Mouse (Mus musculus): ENCODE measurements around the gene Aldh3a1.

The Aldh3a1 gene

DNA sequence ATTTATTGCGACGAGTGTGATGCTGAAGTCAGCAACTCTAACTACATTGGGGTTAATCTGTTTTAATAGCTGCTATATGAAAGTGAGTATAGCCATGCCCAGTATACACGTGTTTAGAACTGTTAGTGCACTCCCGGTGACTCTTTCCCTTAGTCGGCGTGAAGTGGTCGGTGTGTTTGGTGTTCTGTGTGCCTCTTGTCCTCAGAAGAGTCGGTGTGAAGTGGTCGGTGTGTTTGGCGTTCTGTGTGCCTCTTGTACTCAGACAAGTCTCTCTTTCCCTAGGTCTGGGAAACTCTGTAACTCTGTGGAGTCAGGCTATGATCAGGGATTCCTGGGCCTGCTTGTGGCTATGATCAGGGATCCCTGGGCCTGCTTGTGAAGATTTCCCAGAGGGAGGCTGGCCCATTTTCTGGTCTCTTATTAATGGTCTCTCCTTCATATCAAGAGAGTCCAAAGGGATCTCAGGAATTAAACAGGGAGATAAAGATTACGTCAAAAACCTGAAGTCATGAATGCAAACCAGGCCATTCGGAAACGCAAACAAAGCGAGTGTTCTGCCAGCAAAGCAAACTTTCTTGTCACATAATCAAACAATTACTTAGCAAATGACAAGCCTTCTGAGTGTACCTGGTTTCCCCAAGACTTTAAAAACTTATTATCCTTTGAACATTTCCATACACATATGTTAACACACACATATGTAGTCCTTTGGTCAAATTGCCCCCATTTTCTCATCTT is 10.6 kb upstream of the Aldh3a1 start:
- DNase-seq (ENCODE audit: low read depth, low spot score) = no peak

DNA sequence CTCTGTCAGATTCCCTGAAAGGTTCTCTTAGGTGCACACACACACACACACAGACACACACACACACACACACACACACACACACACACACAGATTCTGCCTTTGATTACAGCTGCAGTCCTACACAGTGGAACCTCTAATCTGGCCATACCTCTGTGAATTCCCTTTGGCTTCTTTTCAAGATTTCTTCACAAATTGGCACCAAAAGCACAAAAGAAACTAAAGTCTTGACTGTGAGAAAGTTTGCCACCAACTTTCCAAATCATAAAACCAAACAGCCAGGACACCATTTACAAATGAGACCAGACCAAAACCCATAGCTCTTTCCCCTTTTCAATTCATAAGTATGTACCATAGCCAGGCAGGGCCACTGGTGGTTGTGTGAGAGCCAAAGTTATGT is 9.4 kb upstream of the Aldh3a1 start:
- no peak for DNase-seq (ENCODE audit: low read depth, low spot score)

DNA sequence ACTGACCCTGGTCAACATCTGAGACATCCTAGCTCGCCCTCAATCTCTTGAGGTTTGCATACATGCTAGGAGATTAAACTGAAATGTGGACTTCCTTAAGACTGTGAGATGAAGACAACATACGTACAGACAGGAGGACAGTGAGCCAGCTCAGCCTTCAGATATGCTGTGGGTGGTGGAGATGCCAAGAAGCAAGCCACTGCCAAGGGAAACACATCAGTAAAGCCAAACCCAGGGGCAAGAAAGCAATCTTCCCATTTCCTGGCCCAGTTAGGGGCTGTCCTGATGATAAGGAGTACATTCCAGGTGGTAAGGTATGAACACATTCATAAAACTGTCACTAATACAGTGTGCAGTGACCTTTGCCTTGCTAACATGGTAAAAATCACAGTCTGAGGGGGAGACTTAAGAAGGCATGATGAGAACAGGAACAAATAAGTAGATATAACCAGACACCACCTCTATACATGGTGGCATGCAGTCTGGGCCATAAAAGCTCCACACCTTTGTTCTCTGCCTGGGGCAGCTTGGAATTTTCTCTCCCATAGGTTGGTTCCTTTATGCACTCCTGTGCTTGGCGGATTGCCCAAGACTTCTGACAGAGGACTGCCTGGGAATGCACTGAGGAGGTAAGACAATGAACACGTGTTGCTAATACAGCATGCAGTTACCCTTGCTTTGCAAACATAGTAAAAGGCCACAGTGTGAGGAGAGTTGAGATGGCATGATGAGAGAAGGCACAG is 7.5 kb upstream of the Aldh3a1 start:
- no peak for DNase-seq (ENCODE audit: low read depth, low spot score)

DNA sequence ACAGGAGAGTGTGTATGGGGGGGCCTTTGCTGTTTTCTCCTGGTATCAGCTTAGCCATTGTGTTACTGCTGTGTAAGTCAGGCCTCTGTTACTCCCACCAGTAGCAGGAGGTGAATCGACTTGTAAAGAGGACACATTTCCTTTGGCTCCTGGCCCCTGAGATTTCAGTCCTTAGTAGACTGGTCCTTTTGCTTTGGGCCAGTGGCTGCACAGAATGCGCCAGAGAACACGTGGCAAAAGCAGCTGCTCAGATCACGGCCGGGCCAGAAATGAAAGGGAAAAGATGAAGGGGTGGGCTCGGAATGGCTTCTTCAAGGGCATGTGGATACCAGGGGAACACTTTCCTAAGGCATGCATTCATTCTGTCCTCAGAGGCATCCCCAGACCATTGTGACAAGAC is 5.2 kb upstream of the Aldh3a1 start:
- DNase-seq (ENCODE audit: low read depth, low spot score) = no peak

DNA sequence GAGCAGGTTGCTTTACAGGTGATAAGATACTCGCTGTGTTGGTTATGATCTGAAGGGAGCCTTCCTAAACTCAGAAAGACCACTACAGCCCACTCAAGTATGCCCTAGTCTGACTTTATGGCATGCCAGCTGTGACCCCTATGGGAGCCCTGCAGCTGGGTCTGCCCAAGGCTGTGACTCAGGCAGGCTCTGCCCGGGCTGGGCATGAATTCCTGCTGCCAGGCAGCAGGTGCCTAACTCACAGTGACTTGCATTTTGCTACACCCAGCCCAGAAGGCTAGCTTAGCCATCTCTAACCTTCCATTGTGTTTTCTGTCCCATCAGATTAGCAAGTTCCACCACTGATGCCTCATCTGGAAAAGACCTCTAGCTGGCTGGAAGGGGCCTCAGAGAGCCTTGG is 4.5 kb upstream of the Aldh3a1 start:
- no peak for DNase-seq (ENCODE audit: low read depth, low spot score)

DNA sequence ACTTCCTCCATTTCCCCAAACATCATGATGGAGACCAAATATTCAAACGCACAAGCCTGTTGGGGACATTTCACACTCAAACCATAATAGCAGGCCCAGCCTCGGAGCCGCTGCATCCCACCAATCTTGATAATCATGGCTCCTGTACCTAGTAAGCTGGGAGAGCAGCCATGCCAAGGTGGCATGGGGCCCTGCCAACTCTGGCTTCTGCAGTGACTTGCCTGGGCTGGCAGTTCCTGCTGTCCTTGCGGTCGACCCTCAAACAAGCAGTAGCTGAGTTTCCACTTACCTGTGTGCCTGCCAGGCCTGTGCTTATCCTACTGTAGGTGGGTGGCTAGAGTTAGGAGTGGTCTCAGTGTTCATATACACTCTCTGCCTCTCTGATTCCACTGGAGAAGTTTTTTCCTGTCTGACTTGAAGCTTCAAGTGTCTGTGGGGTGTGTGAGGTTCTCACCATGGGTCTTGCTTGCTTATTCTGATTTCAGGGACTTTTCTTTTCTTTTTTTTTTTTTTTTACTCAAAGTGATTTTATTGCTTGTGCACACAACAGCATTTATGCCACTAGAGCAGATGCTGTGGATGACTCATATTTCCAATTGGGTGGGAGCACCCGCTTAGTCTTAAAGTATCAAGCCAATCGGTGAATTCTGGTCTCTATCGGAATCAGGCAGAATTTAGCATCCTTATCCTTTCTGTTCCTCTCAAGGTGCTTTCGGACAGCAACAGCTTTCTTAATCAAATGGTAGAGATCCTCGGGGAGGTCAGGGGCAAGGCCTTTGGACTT is 2.0 kb upstream of the Aldh3a1 start:
- DNase-seq (ENCODE audit: low read depth, low spot score) = no peak

DNA sequence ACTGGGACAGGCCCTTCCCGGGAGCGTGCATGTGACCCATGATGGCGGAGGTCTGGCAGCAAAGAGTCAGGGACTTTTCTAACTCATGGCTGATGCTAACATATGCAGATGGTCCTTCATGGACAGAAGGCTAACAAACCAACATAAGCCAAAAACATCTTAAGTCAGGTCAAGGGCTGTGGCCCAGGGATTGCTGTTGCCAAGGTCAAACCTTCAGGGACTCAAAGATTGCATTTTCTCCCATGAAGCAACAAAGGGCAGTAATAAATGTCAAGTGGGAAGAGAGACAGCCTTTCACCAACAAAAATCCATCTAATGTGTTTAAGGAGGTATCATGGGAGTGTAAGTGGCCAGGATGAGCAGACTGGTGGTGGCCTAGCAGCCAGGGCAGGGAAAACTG is 1.2 kb upstream of the Aldh3a1 start:
- no peak for DNase-seq (ENCODE audit: low read depth, low spot score)

DNA sequence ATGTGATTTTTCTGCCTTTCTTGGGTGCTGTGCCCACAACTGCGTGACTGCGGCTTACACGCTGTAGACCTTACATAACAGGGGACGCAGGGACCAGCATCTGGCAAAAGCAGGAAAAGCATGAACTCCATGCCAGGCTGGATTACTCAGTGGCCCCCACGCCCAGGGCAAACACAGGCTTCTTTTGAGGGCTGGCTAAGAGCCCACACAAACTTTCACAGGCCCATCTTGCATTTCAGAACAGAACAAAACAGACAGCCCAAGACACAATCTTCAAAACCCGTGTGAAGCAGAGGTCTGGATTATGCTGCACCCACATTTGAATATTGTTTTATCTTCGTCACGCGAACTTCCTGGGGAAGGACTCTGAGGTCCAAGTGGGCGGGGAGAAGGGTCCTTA is 979 bp downstream of the Aldh3a1 start:
- DNase-seq (ENCODE audit: low read depth, low spot score) = no peak

DNA sequence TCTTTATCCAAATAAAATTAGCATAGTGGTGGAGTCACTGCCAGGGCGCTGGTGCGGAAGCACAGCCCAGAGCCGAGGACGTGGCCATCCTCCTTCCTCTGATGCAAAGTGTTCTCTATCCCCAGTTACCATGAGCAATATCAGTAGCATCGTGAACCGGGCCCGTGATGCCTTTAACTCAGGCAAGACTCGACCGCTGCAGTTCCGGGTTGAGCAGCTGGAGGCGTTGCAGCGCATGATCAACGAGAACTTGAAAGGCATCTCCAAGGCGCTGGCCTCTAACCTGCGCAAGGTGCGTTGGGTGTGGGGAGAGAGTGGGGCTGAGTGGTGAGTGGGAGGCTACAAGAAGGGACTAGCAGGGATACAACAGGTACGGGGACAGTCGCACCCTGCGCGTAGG is 4.8 kb downstream of the Aldh3a1 start:
- DNase-seq (ENCODE audit: low read depth, low spot score) = no peak

DNA sequence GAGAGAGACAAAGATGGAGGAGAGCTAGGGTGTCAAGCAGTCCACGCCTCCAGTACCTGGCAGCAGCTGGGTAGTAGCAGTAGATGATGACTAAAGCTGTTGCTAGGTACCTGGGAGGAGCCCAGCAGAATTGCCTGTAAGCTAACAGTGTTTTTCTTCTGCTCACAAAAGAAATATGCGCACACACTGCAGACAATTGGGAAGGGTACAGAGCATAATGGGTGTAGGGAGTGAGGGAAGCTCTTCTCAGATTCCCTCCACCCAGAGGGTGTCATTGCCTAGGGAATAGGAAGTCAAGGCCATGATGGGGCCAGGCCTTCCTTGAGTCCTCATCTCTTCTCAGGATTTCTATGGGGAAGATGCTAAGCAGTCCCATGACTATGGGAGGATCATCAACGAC is 8.6 kb downstream of the Aldh3a1 start:
- no peak for DNase-seq (ENCODE audit: low read depth, low spot score)

DNA sequence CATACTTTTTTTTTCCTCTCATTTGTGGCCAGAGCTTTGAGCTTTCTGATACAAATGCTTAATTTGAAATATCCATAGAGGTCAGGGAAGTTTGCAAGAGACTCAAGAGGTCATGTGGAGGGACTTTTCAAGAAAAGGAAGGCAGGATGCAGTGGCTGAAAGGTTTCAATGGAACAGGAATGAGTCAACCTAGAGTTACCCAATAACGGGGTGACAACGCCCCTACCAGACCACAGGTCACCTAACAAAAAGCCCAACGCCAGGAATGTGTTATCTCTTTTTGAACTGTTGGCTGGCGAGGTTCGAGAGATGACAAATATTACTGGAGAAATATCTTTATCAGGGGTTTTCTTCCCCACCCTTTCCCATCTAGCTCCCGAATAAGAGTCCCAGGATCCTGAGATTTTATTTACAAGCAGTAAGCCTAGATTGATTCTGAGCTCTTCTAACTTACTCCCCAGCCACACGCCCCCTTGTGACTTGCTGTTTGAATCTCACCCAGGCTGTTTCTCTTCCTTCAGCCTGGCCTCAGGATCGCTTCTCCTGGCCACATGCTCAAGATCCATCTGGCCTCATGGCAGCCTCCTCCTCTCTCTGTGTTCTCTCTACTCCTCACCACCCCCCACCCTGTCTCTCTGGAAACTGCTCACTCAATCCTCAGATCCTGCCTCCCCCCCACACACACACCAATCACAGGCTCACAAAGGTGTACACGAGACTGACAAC is 13.0 kb downstream of the Aldh3a1 start:
- DNase-seq (ENCODE audit: low read depth, low spot score) = no peak

DNA sequence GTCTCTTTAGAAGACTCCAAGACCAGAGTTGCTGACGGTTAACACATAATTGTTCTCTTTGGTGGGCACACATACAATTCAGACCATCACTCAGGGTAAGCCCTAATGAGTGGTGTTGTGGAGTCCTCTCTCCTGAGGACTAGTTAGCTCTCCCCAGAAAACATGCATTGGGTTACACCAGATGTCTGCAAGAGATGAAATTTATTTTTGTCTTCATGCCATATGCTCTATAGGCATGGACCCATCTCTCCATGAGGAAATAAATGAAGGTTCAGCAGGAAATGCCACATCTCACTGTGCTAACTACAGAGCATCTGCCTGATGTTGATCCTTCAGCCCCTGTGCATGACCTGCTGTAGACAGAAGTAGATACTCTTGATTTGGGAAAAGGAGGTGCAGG is 14.7 kb downstream of the Aldh3a1 start:
- DNase-seq (ENCODE audit: low read depth, low spot score) = no peak

DNA sequence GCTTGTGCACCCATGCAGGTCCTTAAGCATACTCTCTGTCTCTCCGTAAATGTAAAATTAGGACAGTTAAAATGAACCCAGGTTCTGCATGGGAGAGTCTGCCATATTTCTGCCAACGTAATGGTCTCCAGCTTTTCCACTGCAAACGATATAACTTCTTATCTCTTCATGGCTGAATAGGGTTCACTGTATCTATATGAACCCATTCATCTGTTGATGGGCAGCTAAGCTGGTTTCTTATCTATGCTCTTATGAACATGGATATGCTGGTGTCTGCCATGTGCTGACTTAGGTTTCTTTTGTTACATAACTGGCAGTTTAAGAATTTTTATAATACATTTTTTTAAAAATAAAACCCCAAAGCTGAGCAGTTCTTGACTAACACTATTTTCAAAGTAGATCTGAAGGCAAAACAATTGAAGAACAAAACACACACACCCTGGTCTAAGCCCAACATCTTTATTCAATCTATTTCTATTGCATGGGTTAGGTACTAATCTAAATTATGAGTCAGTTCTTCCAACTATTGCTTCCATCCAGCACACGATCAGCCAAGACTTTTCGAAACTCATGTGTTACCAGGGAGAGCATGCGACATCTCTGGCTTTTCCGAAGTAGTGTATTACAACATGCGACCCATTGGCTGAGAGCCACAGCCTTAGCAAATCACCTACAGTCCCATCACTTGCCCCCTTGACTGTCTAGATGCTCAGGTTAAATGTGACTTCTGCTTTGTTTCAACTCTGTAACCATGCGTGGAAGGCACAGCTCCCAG is 15.8 kb downstream of the Aldh3a1 start:
- no peak for DNase-seq (ENCODE audit: low read depth, low spot score)

DNA sequence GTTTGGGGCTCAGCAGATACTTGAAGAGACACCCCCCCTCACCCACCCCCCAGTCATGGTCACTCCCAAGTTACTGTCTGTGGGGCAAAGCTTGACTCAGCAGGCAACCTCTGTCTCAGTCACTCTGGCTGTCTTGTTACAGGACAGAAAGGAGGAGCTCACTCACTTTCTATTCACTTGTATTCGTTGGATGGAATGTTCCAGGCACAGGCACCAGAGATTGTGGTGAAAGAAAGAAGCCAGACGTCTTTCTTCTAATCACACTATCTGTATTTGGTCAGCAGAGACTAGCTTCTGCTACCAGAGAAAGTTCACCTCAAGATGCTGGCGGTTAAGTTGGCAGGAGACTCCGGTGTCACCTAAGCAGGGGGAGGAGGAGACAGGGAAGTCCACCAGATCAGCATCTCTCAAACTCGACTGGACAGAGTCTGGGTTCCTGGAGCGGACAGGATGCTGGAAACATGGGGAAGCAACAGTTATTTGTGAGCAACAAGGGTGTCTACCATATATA is 17.0 kb downstream of the Aldh3a1 start:
- no peak for DNase-seq (ENCODE audit: low read depth, low spot score)

DNA sequence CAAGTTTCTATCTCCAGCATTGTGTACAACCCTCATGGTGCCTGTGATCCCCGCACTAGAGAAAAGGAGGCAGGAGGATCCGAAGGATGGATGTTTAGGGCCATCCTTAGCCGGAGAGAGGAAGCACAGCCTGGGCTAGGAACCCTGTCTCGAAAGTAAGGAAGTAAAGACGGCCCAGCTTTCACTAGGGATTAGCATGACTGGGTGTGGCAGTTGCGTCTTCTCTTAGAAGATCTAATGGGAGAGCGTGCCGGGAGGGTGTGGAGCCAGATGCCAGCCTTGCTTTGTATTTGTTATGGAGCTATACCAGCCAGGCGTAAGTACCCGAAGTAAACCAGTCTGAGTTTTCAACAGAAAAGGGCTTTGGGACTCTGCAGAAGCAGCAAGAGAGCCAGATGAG is 17.6 kb downstream of the Aldh3a1 start:
- no peak for DNase-seq (ENCODE audit: low read depth, low spot score)

DNA sequence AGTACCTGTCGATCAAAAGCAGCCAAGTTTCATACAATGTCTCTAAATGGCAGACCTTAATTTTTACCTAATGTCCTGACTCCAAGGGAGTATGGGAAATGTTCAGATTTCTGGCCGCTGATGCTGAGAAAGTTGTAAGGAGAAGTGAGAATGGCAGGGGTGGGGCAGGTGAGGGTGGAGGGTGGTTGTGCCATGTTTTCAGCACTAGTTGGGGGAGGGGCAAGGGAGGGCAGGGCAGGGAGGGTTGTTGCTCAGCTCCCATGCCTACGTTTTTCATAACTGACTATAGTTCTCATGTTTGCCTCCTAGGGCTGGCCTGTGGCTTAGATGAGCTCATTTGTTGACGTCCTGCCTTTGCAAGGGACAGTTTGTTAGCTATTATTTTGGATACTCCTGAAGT is 18.2 kb downstream of the Aldh3a1 start:
- no peak for DNase-seq (ENCODE audit: low read depth, low spot score)

DNA sequence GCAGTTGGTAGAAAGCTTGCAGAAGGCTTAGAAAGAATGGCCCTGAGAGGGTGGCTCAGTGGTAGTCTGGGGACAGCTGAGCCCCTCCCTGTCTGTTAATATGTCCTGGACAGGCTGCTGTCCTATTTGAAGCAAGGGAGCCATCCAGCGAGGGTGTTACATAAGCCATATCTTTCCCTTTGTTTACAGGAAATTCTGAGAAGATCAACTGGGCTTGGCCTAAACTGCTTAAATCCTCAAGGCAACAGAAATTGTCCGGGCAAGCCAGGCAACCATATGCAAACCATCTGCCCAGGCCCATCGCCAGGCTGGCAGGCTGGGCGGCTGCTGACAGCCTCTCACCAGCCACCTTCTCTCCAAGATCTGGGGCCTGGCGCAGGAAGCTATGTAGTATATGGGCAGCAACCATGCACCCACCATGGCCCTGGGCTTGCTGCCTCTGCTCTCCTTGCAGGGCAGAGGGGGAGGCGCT is 18.6 kb downstream of the Aldh3a1 start:
- no peak for DNase-seq (ENCODE audit: low read depth, low spot score)

DNA sequence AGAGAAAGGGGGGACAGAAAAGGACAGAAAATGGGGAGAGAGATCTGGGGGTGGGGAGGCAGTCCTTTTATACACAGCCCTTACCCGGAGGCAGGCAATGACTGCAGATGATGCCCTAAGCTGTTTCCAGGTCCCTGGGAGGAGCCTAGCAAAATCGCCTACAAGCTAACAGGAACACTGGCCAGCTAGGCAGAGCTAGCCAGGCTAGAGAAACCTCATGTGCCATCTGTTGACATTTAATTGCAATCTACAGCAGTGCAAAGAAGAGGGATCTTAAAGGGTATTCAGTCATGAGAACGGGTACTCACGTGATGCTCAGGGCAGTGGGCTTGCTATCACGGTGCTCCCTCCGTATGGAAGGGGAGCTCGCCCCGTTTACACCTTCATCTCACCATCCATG is 20.5 kb downstream of the Aldh3a1 start:
- DNase-seq (ENCODE audit: low read depth, low spot score) = no peak

DNA sequence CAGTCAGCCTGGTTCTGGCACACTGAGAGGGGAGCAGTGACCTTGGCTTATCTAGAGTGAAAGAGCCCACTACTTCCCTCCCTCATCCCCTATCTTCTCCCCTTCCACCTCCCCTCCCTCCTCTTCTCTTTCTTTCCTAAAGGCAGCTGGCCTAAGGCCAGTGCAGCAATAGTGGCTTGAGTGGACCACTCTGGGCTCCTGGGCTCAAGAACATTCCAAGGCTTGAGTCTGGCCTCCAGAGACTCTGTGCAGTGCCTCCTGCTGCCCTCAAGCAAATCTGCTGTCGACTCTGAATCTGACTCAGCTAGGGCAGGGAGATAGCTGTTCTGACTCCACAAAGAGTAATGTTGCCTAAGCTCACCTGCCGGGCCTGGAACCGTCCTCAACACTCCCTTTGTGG is 21.1 kb downstream of the Aldh3a1 start:
- no peak for DNase-seq (ENCODE audit: low read depth, low spot score)

DNA sequence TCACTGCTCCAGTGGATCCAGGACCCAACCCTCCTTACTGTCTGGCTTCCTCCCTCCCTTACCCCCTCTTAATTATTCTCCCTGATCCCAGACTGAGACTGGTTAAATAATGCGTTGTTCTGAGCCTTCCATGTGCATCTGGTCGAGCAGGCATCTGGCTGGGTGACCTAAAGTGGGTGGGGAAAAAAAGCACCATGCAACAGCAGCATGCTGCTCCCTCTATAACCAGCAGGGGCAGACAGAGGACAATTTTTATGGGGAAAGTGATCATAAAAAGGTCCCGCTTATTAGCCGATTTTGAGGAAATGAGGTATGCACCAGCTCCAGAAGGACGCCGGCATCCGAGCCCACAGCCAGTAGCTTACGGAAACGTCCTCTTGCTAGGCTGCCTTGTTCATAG is 24.0 kb downstream of the Aldh3a1 start:
- DNase-seq (ENCODE audit: low read depth, low spot score) = peak; percentile 76

DNA sequence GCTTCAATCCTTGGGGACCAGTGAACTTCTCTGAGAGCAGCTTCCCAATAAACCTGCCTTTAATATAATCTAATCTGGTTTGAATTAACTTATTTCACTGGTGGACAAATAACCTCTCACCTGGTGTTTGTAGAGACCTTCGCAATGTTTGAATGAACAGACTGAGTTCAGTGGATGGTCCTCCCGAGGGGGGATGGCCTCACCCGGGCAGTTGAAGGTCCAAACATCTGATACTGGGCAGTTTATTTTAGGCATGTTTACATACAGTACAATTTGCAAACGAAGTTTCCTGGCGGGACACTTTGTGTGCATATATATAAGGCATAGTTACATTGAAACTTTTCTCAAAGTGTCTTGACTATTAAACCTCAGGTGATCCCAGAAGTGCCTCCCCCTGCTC is 26.8 kb downstream of the Aldh3a1 start:
- DNase-seq (ENCODE audit: low read depth, low spot score) = no peak
